In genomic region chr12:91591191-91591590, GRCm38 (mm10) we compare ENCODE assay signal across 8 mouse cellular contexts. TPM values are rescaled to one million over a fixed set of nuclear protein-coding genes. Genes with fewer than 3 reads are reported as not detected.
DNase-seq lines count a peak whose midpoint lies in the region; ATAC-seq and TF ChIP-seq lines count a peak whose summit lies in the region.

No protein-coding gene starts in this region.

- H3K27me3 ChIP-seq in kidney, adult 2 months (replicated peaks; ENCODE audit: control insufficient read depth, insufficient read depth, low read length): no peaks in the 10 kb centered on the region
- no peaks in the 10 kb centered on the region for H3K27me3 ChIP-seq in hindbrain, embryonic 14.5 days (ENCODE audit: control insufficient read depth, insufficient read depth, low read length)
- H3K27me3 ChIP-seq in midbrain, embryonic 13.5 days: no peaks in the 10 kb centered on the region

- H3K27ac ChIP-seq in kidney, adult 2 months (ENCODE audit: insufficient read depth, low read depth, low read length): peak overlapping the region; percentile 93
- peak overlapping the region; percentile 97 for H3K27ac ChIP-seq in brown adipose tissue, adult 24 weeks (replicated peaks; ENCODE audit: low read depth, low read length)
- peak overlapping the region; percentile 100; the same call in 1 of the 2 replicates for H3K27ac ChIP-seq in hindbrain, embryonic 14.5 days
- H3K27ac ChIP-seq in midbrain, embryonic 13.5 days: 0 out of 2 replicates have a peak overlapping the region, but pooled peaks have one; percentile 100

- no peak overlapping the region for H3K4me3 ChIP-seq in kidney, adult 2 months (ENCODE audit: insufficient read depth, low read depth, low read length)
- no peak overlapping the region for H3K4me3 ChIP-seq in brown adipose tissue, adult 24 weeks (ENCODE audit: insufficient read depth, low read depth, low read length)
- peak overlapping the region; percentile 95 for H3K4me3 ChIP-seq in hindbrain, embryonic 14.5 days (replicated peaks; ENCODE audit: low read length)
- H3K4me3 ChIP-seq in midbrain, embryonic 13.5 days (replicated peaks): peak overlapping the region; percentile 91

- WGBS in kidney, adult 2 months: 87% methylated on average over 1 of the region's 1 CpGs
- WGBS in hindbrain, embryonic 14.5 days: 88% methylated on average over 1 of the region's 1 CpGs
- 32% methylated on average over 1 of the region's 1 CpGs for WGBS in midbrain, embryonic 13.5 days

- H3K9me3 ChIP-seq in hindbrain, embryonic 14.5 days (ENCODE audit: control insufficient read depth, low read length): no peaks in the 10 kb centered on the region
- H3K9me3 ChIP-seq in midbrain, embryonic 13.5 days: no peaks in the 10 kb centered on the region

- TF ChIP-seq POLR2A in kidney, adult 2 months (IDR thresholded peaks at IDR 0.05; ENCODE audit: low read depth, low read length): no peak

- no peak for TF ChIP-seq CTCF in kidney, adult 2 months (conservative IDR thresholded peaks at IDR 0.05; ENCODE audit: insufficient read depth, insufficient read length, low read depth, low read length)

- ATAC-seq in hindbrain, embryonic 14.5 days (ENCODE audit: low FRiP score): no peak
- ATAC-seq in midbrain, embryonic 13.5 days: no peak

- peaks cover 4% of the 10 kb centered on the region; the same call in 1 of the 2 replicates for H3K4me1 ChIP-seq in kidney, adult 2 months (ENCODE audit: control insufficient read depth, insufficient read depth, low read length)
- H3K4me1 ChIP-seq in brown adipose tissue, adult 24 weeks (ENCODE audit: control insufficient read depth, insufficient read depth, insufficient read length, low read length): peaks cover 3% of the 10 kb centered on the region; the same call in 1 of the 2 replicates
- H3K4me1 ChIP-seq in hindbrain, embryonic 14.5 days (replicated peaks; ENCODE audit: control insufficient read depth, insufficient read depth, low read length): peaks cover 18% of the 10 kb centered on the region
- H3K4me1 ChIP-seq in midbrain, embryonic 13.5 days (replicated peaks): peaks cover 20% of the 10 kb centered on the region

- peak overlapping the region; percentile 100; the same call in 1 of the 2 replicates for H3K9ac ChIP-seq in hindbrain, embryonic 14.5 days
- H3K9ac ChIP-seq in midbrain, embryonic 13.5 days (replicated peaks): peak overlapping the region; percentile 81; the same call in 1 of the 2 replicates

- no peak for DNase-seq in kidney, adult 2 months
- no peak for DNase-seq in kidney, postnatal 36 days
- no peak for DNase-seq in hindbrain, embryonic 14.5 days (ENCODE audit: low spot score)
- no peak for DNase-seq in urinary bladder, postnatal 36 days (ENCODE audit: low spot score in 2 of 2)
- DNase-seq in thymus, postnatal 25 days: no peak
- DNase-seq in thymus, postnatal 10 days (ENCODE audit: low spot score in 2 of 2): no peak

- H3K36me3 ChIP-seq in kidney, adult 2 months (ENCODE audit: control insufficient read depth, insufficient read depth, low read length): no peaks in the 10 kb centered on the region
- no peaks in the 10 kb centered on the region for H3K36me3 ChIP-seq in hindbrain, embryonic 14.5 days (replicated peaks; ENCODE audit: control insufficient read depth, insufficient read depth)
- H3K36me3 ChIP-seq in midbrain, embryonic 13.5 days: no peaks in the 10 kb centered on the region

- H3K4me2 ChIP-seq in hindbrain, embryonic 14.5 days (replicated peaks): peak overlapping the region; percentile 82
- H3K4me2 ChIP-seq in midbrain, embryonic 13.5 days (replicated peaks): peak overlapping the region; percentile 60

RNA-seq across cellular contexts. Expression of gene Gtf2a1, which starts 0.9 kb away (rescaled TPM):
- polyA plus RNA-seq in kidney, adult 2 months (2012; rRNA removed): 12.4 and 14.2 TPM in 2 replicates
- polyA plus RNA-seq in brown adipose tissue, adult 24 weeks (2012; ENCODE audit: insufficient read depth, insufficient read length, missing spikeins): 16.8 and 17.1 TPM in 2 replicates
- polyA plus RNA-seq in hindbrain, embryonic 14.5 days (2014; fragmentation: Nextera tagmentation; extraction: Ambion mirVana): 50.1 and 57.8 TPM in 2 replicates
- polyA plus RNA-seq in midbrain, embryonic 13.5 days (2015; fragmentation: Nextera tagmentation; extraction: Ambion mirVana): 74.6 and 83.4 TPM in 2 replicates

Comparison
In these comparisons a context has a peak if more than half of its experiments do, and no peak if none do; other contexts are left out.
1. H3K4me3 ChIP-seq: peak in hindbrain, embryonic 14.5 days (single experiment) and midbrain, embryonic 13.5 days (single experiment); none in kidney, adult 2 months (single experiment) and brown adipose tissue, adult 24 weeks (single experiment).
2. Peak in every context shown above with its lines, with median percentiles within 50 percentile points of each other: H3K27ac ChIP-seq.